Mouse (Mus musculus): ENCODE data around the gene Rbm47.

Rbm47 gene

GRCm38 (mm10) chr5:66084541-66084940, 88.4 kb downstream of the Rbm47 start:
- DNase-seq (ENCODE audit: low spot score), result no peak

- DNase-seq (ENCODE audit: low spot score), result peak; percentile 60
Measured at GRCm38 (mm10) chr5:66083350-66083749, 89.6 kb downstream of the Rbm47 start.

GRCm38 (mm10) chr5:66082229-66082572, 90.7 kb downstream of the Rbm47 start:
- no peak for DNase-seq (ENCODE audit: low spot score)

- DNase-seq (ENCODE audit: low spot score), result no peak
Measured at GRCm38 (mm10) chr5:66081443-66082228, 91.3 kb downstream of the Rbm47 start.

- DNase-seq (ENCODE audit: low spot score), result no peak
Measured at GRCm38 (mm10) chr5:66080529-66081220, 92.2 kb downstream of the Rbm47 start.

DNA sequence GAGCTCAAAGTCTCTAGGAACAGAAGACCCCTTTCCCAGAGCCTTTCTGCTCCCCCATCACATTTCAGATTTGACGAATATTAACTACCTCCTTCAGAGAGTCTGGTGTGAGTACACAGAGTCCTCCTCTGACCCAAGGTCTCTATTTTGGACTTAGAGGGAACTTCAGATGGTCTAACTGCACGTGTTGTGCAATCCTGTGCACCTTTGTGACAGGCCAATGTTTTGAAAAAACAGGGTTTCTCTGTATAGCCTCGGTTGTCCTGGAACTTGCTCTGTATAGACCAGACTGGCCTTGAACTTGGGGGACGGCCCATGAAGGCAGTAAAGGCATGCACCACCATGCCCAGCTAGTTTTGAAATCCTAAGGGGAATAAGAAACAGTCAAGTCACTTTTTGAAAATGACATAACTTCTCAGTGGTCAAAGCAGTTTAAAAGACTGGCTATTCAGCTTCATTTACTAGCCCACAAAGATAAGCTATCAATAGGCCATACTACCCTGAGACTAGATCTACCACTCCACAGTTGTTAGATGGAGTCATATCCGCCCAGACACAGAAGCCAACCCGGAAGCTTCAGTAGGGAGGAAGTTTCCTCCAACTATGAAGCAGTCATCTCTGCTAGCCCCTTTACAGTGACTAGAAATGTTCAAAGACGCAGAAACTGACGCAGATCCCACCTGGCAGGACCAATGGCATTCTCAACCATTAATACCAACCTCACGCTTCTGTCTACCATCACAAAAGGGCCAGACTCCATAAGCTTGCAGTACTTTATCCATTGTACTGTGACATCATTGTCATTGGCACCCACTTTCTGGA, 93.3 kb downstream of the Rbm47 start:
- DNase-seq (ENCODE audit: low spot score), result no peak

- no peak for DNase-seq (ENCODE audit: low spot score)
Measured at GRCm38 (mm10) chr5:66078491-66079012, 94.4 kb downstream of the Rbm47 start.

DNA sequence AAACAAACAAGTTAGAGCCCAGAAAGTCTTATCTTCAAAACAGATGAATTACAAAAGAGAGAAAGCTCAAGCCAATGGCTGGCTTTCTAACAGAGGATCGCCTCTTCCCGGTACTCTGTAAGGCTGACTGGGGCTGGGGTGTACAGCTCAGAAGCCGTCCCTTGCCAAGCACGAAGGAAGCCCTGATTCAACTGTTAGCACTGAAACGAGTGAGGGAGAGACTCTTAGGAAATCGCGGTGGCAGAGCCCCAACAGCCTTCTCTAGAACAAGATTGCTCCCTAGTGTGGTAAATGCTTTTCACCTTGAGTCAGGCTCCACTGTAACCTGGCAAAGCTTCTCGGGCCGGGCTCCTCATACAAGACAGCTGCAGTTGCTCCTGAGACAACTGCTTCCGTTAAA, 95.5 kb downstream of the Rbm47 start:
- peak; percentile 61 for DNase-seq (ENCODE audit: low spot score)

- no peak for DNase-seq (ENCODE audit: low spot score)
Measured at GRCm38 (mm10) chr5:66076685-66077301, 96.1 kb downstream of the Rbm47 start.

DNA sequence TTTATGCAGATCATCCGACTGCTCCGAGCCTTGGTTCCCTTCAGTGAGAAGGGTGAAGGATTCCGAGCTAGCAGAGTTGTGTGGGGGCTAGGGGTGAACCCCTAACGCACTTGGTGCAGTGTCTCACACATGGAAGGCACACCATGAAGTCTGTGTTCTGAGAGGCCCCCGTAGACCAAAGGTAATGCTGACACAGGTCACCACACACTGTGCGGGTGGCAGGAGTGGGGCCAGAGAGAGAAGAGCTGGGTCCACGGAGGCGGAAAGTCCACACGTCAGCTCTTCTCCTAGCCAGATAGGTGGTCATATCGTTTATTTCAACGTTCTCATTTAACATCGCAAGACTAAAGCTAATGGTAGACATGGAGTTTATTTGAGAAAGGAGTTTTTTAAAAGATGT, 97.0 kb downstream of the Rbm47 start:
- no peak for DNase-seq (ENCODE audit: low spot score)

DNA sequence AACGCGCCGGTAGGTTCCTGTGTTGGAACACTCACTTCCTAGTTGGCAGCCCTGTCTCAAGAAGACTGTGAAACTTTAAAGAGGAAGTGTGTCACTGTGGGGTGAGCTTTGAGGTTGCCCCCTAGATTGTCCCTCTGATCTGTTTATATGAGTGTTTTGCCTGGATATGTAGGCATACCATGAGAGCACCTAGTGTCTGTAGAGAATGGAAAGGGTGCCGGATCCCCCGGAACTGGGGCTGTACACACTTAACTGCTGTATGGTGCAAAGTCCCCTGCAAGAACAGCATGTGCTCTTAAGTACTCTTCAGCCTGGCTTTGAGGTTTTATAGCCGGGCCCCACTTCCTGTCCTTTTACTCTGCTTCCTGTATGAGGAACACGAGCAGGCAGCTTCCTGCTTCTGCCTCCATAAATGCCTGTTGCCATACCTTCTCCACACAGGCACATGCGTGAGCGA, 97.9 kb downstream of the Rbm47 start:
- no peak for DNase-seq (ENCODE audit: low spot score)

DNA sequence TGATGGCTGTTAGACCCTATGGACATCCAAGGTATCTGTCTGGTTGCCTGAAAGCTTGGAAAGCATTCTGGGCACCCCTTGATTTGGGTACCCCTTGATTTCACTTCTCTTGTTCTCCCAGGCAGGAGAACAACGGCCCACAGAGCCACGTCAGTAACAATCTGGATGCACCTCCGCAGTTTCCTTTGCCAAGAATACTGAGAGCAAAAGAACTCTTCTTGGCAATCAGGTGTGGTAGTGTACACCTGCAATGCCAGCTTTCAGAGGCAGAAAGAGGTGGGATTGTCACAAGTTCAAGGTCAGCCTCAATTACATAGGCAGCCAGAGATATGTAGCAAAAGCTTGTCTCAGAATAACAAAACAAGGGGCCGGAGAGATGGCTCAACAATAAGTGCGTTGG, 98.7 kb downstream of the Rbm47 start:
- no peak for DNase-seq (ENCODE audit: low spot score)

GRCm38 (mm10) chr5:66073604-66074164, 99.2 kb downstream of the Rbm47 start:
- DNase-seq (ENCODE audit: low spot score), result no peak

- no peak for DNase-seq (ENCODE audit: low spot score)
Measured at GRCm38 (mm10) chr5:66071722-66072121, 101.2 kb downstream of the Rbm47 start.

DNA sequence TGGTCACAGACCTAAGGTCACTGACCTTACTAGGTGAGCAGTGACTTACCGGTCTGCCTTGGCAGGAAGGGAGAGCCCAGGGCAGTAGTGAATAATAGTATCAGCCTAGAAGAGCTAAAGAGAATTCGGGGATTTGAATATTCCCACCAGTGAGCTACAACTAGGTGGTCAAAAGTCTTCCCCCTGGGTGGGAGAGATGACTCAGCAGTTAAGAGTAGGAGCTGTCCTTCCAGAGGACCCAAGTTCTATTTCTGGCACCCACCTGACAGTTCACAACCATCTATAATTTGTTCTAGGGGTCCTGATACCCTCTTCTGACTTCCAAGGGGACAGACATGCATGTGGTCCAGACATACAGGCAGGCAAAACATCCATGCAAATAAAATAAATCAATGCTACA, 102.6 kb downstream of the Rbm47 start:
- no peak for DNase-seq (ENCODE audit: low spot score)

DNA sequence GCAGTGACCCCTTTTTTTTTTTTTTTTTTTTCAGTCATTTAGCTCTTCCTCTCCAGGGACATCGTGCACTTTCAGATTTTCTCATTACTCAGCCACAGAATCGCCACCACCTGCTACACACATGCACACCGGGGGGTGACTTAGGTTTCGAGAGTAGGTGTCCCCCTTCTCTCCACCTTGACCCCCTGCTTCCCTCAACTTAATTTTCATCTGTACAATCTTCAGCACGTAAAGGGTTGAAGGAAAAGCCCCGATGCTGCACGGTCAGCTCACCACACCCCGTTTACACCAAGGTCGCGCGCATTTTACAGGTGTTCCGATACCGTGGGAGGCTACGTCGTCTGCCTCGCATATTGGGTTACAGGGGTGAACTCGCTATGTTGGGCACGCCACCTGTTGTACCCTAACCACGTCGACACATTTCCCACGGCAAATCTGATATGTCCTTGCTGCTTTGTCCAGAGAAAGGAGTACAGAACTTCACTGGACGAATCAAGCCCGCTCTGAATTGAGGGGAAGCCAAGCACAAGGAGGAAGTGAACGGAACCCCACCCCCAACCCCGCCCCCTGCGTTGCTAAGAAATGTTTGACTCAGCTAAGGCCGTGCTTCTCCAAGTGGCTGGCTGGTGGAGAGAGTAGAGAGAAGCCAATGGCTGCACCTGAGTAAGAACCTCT, 103.3 kb downstream of the Rbm47 start:
- no peak for DNase-seq (ENCODE audit: low spot score)

DNA sequence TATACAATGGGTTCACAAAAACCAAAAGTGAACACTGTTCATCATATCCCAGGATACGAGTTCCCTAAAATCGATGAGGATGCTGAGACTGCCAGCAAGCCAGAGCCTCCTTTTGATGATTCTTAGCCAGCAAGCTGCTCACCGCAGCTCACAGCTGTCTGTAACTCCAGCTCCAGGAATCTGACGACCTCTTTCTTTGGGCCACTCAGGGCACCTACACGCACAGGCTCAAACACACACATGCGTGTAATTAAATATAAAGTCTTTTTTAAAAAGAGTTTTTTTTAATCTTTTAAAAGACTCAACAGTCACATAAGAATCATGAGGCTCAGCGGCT, 103.8 kb downstream of the Rbm47 start:
- DNase-seq (ENCODE audit: low spot score), result no peak

DNA sequence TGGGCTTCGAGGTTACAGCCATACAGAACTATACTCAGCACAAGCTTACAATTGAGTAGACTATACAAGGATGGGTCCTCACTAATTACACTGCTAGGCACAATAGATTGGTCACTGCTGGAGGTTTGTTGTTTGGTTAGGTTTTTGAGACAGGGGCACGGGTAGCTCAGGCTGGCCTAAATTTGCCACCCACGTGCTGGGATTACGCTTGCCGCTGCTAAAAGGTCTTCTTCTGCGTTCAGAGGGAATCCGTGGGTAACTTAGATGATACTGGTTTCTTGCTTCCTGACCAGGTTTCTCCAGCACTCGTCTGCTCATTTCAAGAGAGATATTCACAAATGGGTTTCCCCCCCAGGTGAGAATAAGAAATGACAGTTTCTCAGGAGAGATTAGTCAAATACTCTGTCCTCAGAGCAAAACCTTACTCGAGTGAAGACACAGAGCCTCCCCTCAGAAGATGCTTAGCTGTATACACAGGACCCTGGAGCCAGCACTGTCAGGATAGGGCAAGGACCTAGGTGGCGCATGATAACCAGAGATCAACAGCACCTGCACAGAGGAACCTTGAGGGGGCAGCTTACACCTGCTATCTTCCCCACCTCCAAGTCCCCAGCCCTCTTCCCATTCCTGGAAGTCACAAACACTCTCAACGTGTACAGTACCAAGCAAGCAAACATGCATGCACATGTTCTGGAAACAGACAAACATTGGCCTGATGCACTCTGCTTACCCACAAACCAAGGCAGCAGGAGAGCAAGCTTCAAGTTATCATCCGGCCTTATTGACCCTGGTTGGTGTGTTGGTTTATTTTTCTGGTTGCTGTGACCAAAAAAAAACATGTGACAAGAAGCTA, 104.6 kb downstream of the Rbm47 start:
- no peak for DNase-seq (ENCODE audit: low spot score)

- DNase-seq (ENCODE audit: low spot score), result no peak
Measured at GRCm38 (mm10) chr5:66067219-66067618, 105.7 kb downstream of the Rbm47 start.

DNA sequence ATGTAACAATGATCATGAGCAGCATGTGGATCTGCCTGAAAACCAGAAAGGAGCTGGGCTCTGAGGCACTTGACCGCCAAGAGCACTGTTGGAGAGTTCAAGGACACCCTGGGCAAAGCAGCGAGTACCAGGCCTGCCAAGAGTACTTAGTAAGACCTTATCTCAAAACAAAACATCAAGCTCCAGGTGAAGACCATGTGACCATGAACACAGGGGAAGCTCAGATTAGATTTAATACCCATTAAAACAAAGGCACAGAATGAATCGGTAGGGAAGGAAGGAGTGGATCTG, 110.0 kb downstream of the Rbm47 start:
- DNase-seq (ENCODE audit: low spot score), result peak; percentile 74

Data from testis, postnatal 14 days (tissue).